Mouse (Mus musculus) heart, embryonic 10.5 days (tissue): ENCODE results near the gene Tpcn1. TPM values are rescaled to one million over a fixed set of nuclear protein-coding genes. Genes with fewer than 3 reads are reported as not detected.
A peak's percentile ranks its signal among the peaks of the same experiment; 100 is the strongest.
"Not testable (repeated sequence)": the region's sequence is repeated elsewhere in the genome, so short reads cannot be mapped to it uniquely, and the experiment has no call there.

Experiments used
- DNase-seq: peaks from one replicate; pipeline ENCODE4 v3.0.0-alpha.2; 2017; ENCODE audit warnings: low spot score
- H3K27ac ChIP-seq: fragments of 300-500 bp; sonication (generic); 2 replicates; pipeline ENCODE4 v1.5.1; 2016; ENCODE audit warnings: mild to moderate bottlenecking
- H3K27me3 ChIP-seq: fragments of 300-500 bp; sonication (generic); 2 replicates; pipeline ENCODE4 v1.6.1; 2016; ENCODE audit warnings: mild to moderate bottlenecking; ENCODE audit not compliant: poor library complexity, insufficient read depth, severe bottlenecking
- H3K36me3 ChIP-seq: fragments of 300-500 bp; sonication (generic); 2 replicates; pipeline ENCODE4 v1.6.1; 2016; ENCODE audit warnings: mild to moderate bottlenecking, moderate library complexity
- H3K4me1 ChIP-seq: fragments of 300-500 bp; sonication (generic); 2 replicates; pipeline ENCODE4 v1.6.1; 2016; ENCODE audit warnings: mild to moderate bottlenecking
- H3K4me3 ChIP-seq: fragments of 300-500 bp; sonication (generic); 2 replicates; pipeline ENCODE4 v1.5.1; 2016; ENCODE audit warnings: mild to moderate bottlenecking, moderate library complexity
- H3K9me3 ChIP-seq: fragments of 300-500 bp; sonication (generic); 2 replicates; pipeline ENCODE4 v1.6.1; 2016; ENCODE audit warnings: mild to moderate bottlenecking, moderate library complexity
- WGBS: fragments of 180-500 bp; shearing (Covaris S2); methylation state at CpG from one replicate; pipeline ENCODE4 v1.1.7; 2016; 5-methylcytosine and 5-hydroxymethylcytosine counted together
- polyA plus RNA-seq: library from polyadenylated mRNA; unstranded; fragments of >200 nt; fragmentation: Nextera tagmentation; extraction: Ambion mirVana; gene quantifications from 2 replicates; pipeline ENCODE4 v1.2.1, GENCODE M21; 2016

Gene Tpcn1
- polyA plus RNA-seq, 1 experiment from 2014 or later = 21.7 TPM

- peak within 1 kb of the TSS; percentile 65 for H3K4me3 ChIP-seq
- H3K36me3 ChIP-seq = no peaks in the 10 kb centered on the region
- H3K9me3 ChIP-seq = no peaks in the 10 kb centered on the region; the same call in 1 of the 2 replicates
- peaks cover 23% of the 10 kb centered on the region; the same call in 1 of the 2 replicates for H3K27me3 ChIP-seq
- H3K27ac ChIP-seq = peak within 1 kb of the TSS; percentile 67
- under 1% methylated on average over 36 of the region's 36 CpGs for WGBS
- DNase-seq = peak; percentile 97
- peaks cover 52% of the 10 kb centered on the region for H3K4me1 ChIP-seq
Measured at GRCm38 (mm10) chr5:120510982-120511642, 77.4 kb downstream of the Tpcn1 start, which contains the start of gene Slc8b1. Gene Slc8b1 (plus strand): TSS chr5:120511168.

GRCm38 (mm10) chr5:120507311-120507710, 81.2 kb downstream of the Tpcn1 start:
- no peak overlapping the region for H3K27ac ChIP-seq
- H3K27me3 ChIP-seq = peaks cover 6% of the 10 kb centered on the region; the same call in 1 of the 2 replicates
- no peaks in the 10 kb centered on the region; the same call in 1 of the 2 replicates for H3K9me3 ChIP-seq
- DNase-seq = no peak
- WGBS = 46% methylated on average over 4 of the region's 4 CpGs
- no peaks in the 10 kb centered on the region for H3K36me3 ChIP-seq
- H3K4me3 ChIP-seq = no peak overlapping the region
- H3K4me1 ChIP-seq = peaks cover 37% of the 10 kb centered on the region

- Histone ChIP-seq H3K27me3 (no peaks in the 10 kb centered on the region), H3K4me1 (peaks cover 40% of the 10 kb centered on the region), H3K9me3 (no peaks in the 10 kb centered on the region; the same call in 1 of the 2 replicates), H3K27ac (no peak overlapping the region), H3K4me3 (no peak overlapping the region), H3K36me3 (no peaks in the 10 kb centered on the region)
- WGBS = 60% methylated on average over 9 of the region's 9 CpGs
- DNase-seq = no peak
Measured at GRCm38 (mm10) chr5:120506490-120506889, 82.0 kb downstream of the Tpcn1 start.

GRCm38 (mm10) chr5:120505781-120506180, 82.7 kb downstream of the Tpcn1 start:
- H3K4me1 ChIP-seq = peaks cover 33% of the 10 kb centered on the region
- no peaks in the 10 kb centered on the region for H3K36me3 ChIP-seq
- WGBS = 65% methylated on average over 9 of the region's 9 CpGs
- no peaks in the 10 kb centered on the region; the same call in 1 of the 2 replicates for H3K9me3 ChIP-seq
- H3K27me3 ChIP-seq = no peaks in the 10 kb centered on the region
- peak overlapping the region; percentile 59; the same call in 1 of the 2 replicates for H3K27ac ChIP-seq
- DNase-seq = no peak
- H3K4me3 ChIP-seq = no peak overlapping the region

GRCm38 (mm10) chr5:120505368-120505767, 83.1 kb downstream of the Tpcn1 start:
- H3K4me3 ChIP-seq = peak overlapping the region; percentile 22; the same call in 1 of the 2 replicates
- peak; percentile 88 for DNase-seq
- H3K9me3 ChIP-seq = no peaks in the 10 kb centered on the region; the same call in 1 of the 2 replicates
- peak overlapping the region; percentile 59; the same call in 1 of the 2 replicates for H3K27ac ChIP-seq
- no peaks in the 10 kb centered on the region for H3K36me3 ChIP-seq
- whole genome bisulfite sequencing = 26% methylated on average over 16 of the region's 16 CpGs
- no peaks in the 10 kb centered on the region for H3K27me3 ChIP-seq
- H3K4me1 ChIP-seq = peaks cover 30% of the 10 kb centered on the region

GRCm38 (mm10) chr5:120503144-120503795, 85.2 kb downstream of the Tpcn1 start, which contains the start of gene Plbd2:
Gene Plbd2 (minus strand): TSS chr5:120503625.
- peak within 1 kb of the TSS; percentile 91 for H3K27ac ChIP-seq
- H3K9me3 ChIP-seq = no peaks in the 10 kb centered on the region
- under 1% methylated on average over 55 of the region's 55 CpGs for WGBS
- peak; percentile 96 for DNase-seq
- H3K4me1 ChIP-seq = peaks cover 24% of the 10 kb centered on the region
- H3K27me3 ChIP-seq = no peaks in the 10 kb centered on the region
- H3K36me3 ChIP-seq = 0 out of 2 replicates have a peak, but pooled peaks cover 2% of the 10 kb centered on the region
- peak within 1 kb of the TSS; percentile 96 for H3K4me3 ChIP-seq

GRCm38 (mm10) chr5:120502675-120503143, 85.8 kb downstream of the Tpcn1 start:
- peak overlapping the region; percentile 91 for H3K27ac ChIP-seq
- peak overlapping the region; percentile 96 for H3K4me3 ChIP-seq
- no peak for DNase-seq
- peaks cover 24% of the 10 kb centered on the region for H3K4me1 ChIP-seq
- no peaks in the 10 kb centered on the region for H3K27me3 ChIP-seq
- WGBS = 5% methylated on average over 12 of the region's 12 CpGs
- H3K9me3 ChIP-seq = no peaks in the 10 kb centered on the region
- 0 out of 2 replicates have a peak, but pooled peaks cover 2% of the 10 kb centered on the region for H3K36me3 ChIP-seq

- Histone ChIP-seq H3K27ac (no peak overlapping the region), H3K27me3 (no peaks in the 10 kb centered on the region), H3K4me3 (peak overlapping the region; percentile 96), H3K4me1 (peaks cover 24% of the 10 kb centered on the region), H3K36me3 (peaks cover 5% of the 10 kb centered on the region; the same call in 1 of the 2 replicates), H3K9me3 (no peaks in the 10 kb centered on the region)
- DNase-seq = no peak
- WGBS = 61% methylated on average over 9 of the region's 9 CpGs
Measured at GRCm38 (mm10) chr5:120502147-120502621, 86.3 kb downstream of the Tpcn1 start.

- H3K36me3 ChIP-seq = peaks cover 16% of the 10 kb centered on the region
- peaks cover 21% of the 10 kb centered on the region for H3K4me1 ChIP-seq
- not testable (repeated sequence) for H3K27ac ChIP-seq, H3K27me3 ChIP-seq, H3K4me3 ChIP-seq, DNase-seq, H3K9me3 ChIP-seq
- WGBS = 83% methylated on average over 9 of the region's 9 CpGs
Measured at GRCm38 (mm10) chr5:120500609-120501008, 87.9 kb downstream of the Tpcn1 start.

GRCm38 (mm10) chr5:120499202-120499601, 89.3 kb downstream of the Tpcn1 start:
- no peaks in the 10 kb centered on the region for H3K27me3 ChIP-seq
- DNase-seq = no peak
- WGBS = 76% methylated on average over 4 of the region's 4 CpGs
- no peaks in the 10 kb centered on the region for H3K9me3 ChIP-seq
- H3K27ac ChIP-seq = no peak overlapping the region
- H3K4me3 ChIP-seq = no peak overlapping the region
- peaks cover 20% of the 10 kb centered on the region for H3K4me1 ChIP-seq
- H3K36me3 ChIP-seq = peaks cover 30% of the 10 kb centered on the region

- Histone ChIP-seq H3K4me1 (peaks cover 10% of the 10 kb centered on the region), H3K4me3 (no peak overlapping the region), H3K27me3 (no peaks in the 10 kb centered on the region), H3K27ac (no peak overlapping the region), H3K36me3 (peaks cover 51% of the 10 kb centered on the region), H3K9me3 (no peaks in the 10 kb centered on the region)
- no peak for DNase-seq
- WGBS = 81% methylated on average over 3 of the region's 3 CpGs
Measured at GRCm38 (mm10) chr5:120497071-120497470, 91.4 kb downstream of the Tpcn1 start.

- Histone ChIP-seq H3K27ac (0 out of 2 replicates have a peak overlapping the region, but pooled peaks have one; percentile 50), H3K27me3 (no peaks in the 10 kb centered on the region), H3K4me1 (peaks cover 12% of the 10 kb centered on the region), H3K4me3 (no peak overlapping the region), H3K36me3 (peaks cover 53% of the 10 kb centered on the region), H3K9me3 (no peaks in the 10 kb centered on the region)
- DNase-seq = no peak
- WGBS = 87% methylated on average over 13 of the region's 13 CpGs
Measured at GRCm38 (mm10) chr5:120495703-120496226, 92.7 kb downstream of the Tpcn1 start.
